Mouse (Mus musculus): Measurements from ENCODE around the gene B830017H08Rik.

DNA sequence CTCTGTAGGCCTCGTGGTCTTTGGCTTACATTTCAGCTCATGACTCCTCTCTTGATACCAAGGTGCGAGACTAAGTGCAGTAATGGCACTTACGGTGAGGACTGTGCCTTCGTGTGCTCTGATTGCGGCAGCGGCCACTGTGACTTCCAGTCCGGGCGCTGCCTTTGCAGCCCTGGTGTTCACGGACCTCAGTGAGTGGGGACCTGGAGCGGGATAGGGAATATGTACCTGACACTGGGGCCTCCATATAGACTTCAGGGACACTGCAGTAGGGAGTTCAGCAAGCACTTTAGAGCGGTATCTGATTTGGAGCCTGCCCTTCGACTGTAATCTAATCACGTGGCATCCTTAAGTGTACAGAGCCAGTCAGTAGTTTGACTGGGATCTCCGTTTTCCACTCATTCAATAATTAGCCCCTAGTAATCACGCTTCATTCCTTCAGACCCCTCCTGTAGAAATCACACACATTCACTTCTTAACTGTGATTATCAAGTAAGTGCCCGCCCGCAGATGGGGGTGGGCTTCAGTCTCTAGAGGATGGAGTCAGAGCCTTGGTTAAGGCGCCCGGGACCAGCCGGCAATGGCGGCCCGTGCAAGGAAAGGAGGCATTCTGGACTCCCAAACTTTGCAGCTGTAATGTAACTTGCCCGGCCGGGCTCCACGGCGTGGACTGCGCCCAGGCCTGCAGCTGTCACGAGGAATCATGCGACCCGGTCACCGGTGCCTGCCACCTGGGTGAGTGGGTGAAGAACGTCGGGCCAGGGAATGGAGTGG is 29.1 kb upstream of the B830017H08Rik start:
- no peak for TF ChIP-seq POLR2A (IDR thresholded peaks at IDR 0.05; ENCODE audit: low read depth, low read length)
- no peak for TF ChIP-seq CTCF (conservative IDR thresholded peaks at IDR 0.05; ENCODE audit: insufficient read depth, insufficient read length, low read depth, low read length)

Data from kidney, adult 2 months (tissue).